ENCODE assay signal across 9 mouse cellular contexts in genomic region chr2:28423167-28423566, GRCm38 (mm10). TPM values are rescaled to one million over a fixed set of nuclear protein-coding genes. Genes with fewer than 3 reads are reported as not detected.
DNase-seq lines count a peak whose midpoint lies in the region; ATAC-seq lines count a peak whose summit lies in the region.
"Had no signal": no experiment of that assay in that cellular context is flagged by ENCODE, and none has a peak within 500 bp of the region (broad histone marks: within the 10 kb centered on the region; RNA-seq: fewer than 3 reads in every experiment).

No protein-coding gene starts in this region.

- H3K36me3 ChIP-seq in forebrain, embryonic 14.5 days (ENCODE audit: control insufficient read depth, insufficient read depth, low read length) = no peaks in the 10 kb centered on the region
- no peaks in the 10 kb centered on the region for H3K36me3 ChIP-seq in forebrain, embryonic 12.5 days (replicated peaks)
- no peaks in the 10 kb centered on the region for H3K36me3 ChIP-seq in limb, embryonic 11.5 days (ENCODE audit: control insufficient read depth, insufficient read depth, low read length)
- H3K36me3 ChIP-seq: liver, embryonic 15.5 days had no signal

- no peak overlapping the region for H3K9ac ChIP-seq in forebrain, embryonic 14.5 days (ENCODE audit: low read length)
- no peak overlapping the region for H3K9ac ChIP-seq in forebrain, embryonic 12.5 days
- H3K9ac ChIP-seq in limb, embryonic 11.5 days (ENCODE audit: low read length) = no peak overlapping the region
- H3K9ac ChIP-seq: liver, embryonic 15.5 days had no signal

- no peak overlapping the region for H3K27ac ChIP-seq in forebrain, embryonic 14.5 days (ENCODE audit: low read depth, low read length)
- no peak overlapping the region for H3K27ac ChIP-seq in forebrain, embryonic 12.5 days
- H3K27ac ChIP-seq in limb, embryonic 11.5 days (replicated peaks; ENCODE audit: low read depth, low read length) = no peak overlapping the region
- H3K27ac ChIP-seq: liver, embryonic 15.5 days had no signal

- H3K4me3 ChIP-seq in forebrain, embryonic 14.5 days (ENCODE audit: low read depth, low read length) = no peak overlapping the region
- H3K4me3 ChIP-seq in forebrain, embryonic 12.5 days (replicated peaks) = no peak overlapping the region
- H3K4me3 ChIP-seq in limb, embryonic 11.5 days (ENCODE audit: low read depth, low read length) = no peak overlapping the region
- H3K4me3 ChIP-seq: liver, embryonic 15.5 days had no signal

- H3K4me1 ChIP-seq in forebrain, embryonic 14.5 days (ENCODE audit: control insufficient read depth, insufficient read depth, low read length) = no peaks in the 10 kb centered on the region
- H3K4me1 ChIP-seq in forebrain, embryonic 12.5 days = no peaks in the 10 kb centered on the region
- H3K4me1 ChIP-seq in limb, embryonic 11.5 days (ENCODE audit: control insufficient read depth, insufficient read depth, low read length) = no peaks in the 10 kb centered on the region
- H3K4me1 ChIP-seq: liver, embryonic 15.5 days had no signal

- peak; percentile 55 for DNase-seq in forebrain, embryonic 14.5 days (ENCODE audit: low spot score)
- peak; percentile 45 for DNase-seq in ovary, postnatal 36 days (ENCODE audit: low spot score)
- no peak for DNase-seq in ovary, postnatal 10 days (ENCODE audit: low spot score)
- peak; percentile 47 to 48 for DNase-seq in cerebellum, postnatal 36 days
- DNase-seq in limb, embryonic 11.5 days (ENCODE audit: low spot score) = peak; percentile 73
- peak; percentile 42 to 75 for DNase-seq in spleen, postnatal 4 days (ENCODE audit: low spot score in 2 of 2)
- DNase-seq in gastrocnemius, adult 18-20 months (ENCODE audit: low spot score) = no peak

- no peaks in the 10 kb centered on the region for H3K27me3 ChIP-seq in forebrain, embryonic 14.5 days (replicated peaks; ENCODE audit: control insufficient read depth, insufficient read depth, low read length)
- H3K27me3 ChIP-seq in forebrain, embryonic 12.5 days = no peaks in the 10 kb centered on the region; the same call in 1 of the 2 replicates
- no peaks in the 10 kb centered on the region for H3K27me3 ChIP-seq in limb, embryonic 11.5 days (ENCODE audit: control insufficient read depth, insufficient read depth, low read length)
- H3K27me3 ChIP-seq: liver, embryonic 15.5 days had no signal

- WGBS in forebrain, embryonic 14.5 days = 32% methylated on average over 3 of the region's 3 CpGs
- WGBS in forebrain, embryonic 12.5 days = 23% methylated on average over 3 of the region's 3 CpGs
- WGBS in limb, embryonic 11.5 days = 33% methylated on average over 3 of the region's 3 CpGs

- no peaks in the 10 kb centered on the region for H3K9me3 ChIP-seq in forebrain, embryonic 14.5 days (replicated peaks; ENCODE audit: control insufficient read depth, low read length)
- no peaks in the 10 kb centered on the region for H3K9me3 ChIP-seq in forebrain, embryonic 12.5 days
- no peaks in the 10 kb centered on the region for H3K9me3 ChIP-seq in limb, embryonic 11.5 days (ENCODE audit: control insufficient read depth, low read length)
- H3K9me3 ChIP-seq: liver, embryonic 15.5 days had no signal

- no peak overlapping the region for H3K4me2 ChIP-seq in forebrain, embryonic 14.5 days (ENCODE audit: low read length)
- no peak overlapping the region for H3K4me2 ChIP-seq in forebrain, embryonic 12.5 days
- no peak overlapping the region for H3K4me2 ChIP-seq in limb, embryonic 11.5 days (ENCODE audit: low read depth, severe bottlenecking)
- H3K4me2 ChIP-seq: liver, embryonic 15.5 days had no signal

- no peak for ATAC-seq in forebrain, embryonic 14.5 days
- no peak for ATAC-seq in forebrain, embryonic 12.5 days (ENCODE audit: low FRiP score)
- no peak for ATAC-seq in limb, embryonic 11.5 days (ENCODE audit: insufficient number of reproducible peaks, low FRiP score, low TSS enrichment, low read depth)

RNA-seq across cellular contexts. Expression of gene Ppp1r26, which starts 23.4 kb away (rescaled TPM):
- polyA plus RNA-seq in forebrain, embryonic 14.5 days (2014; fragmentation: Nextera tagmentation; extraction: Ambion mirVana) = 4.6 and 5.6 TPM in 2 replicates
- polyA plus RNA-seq in forebrain, embryonic 12.5 days (2016; fragmentation: Nextera tagmentation; extraction: Ambion mirVana) = 9.2 and 9.6 TPM in 2 replicates
- 5.3 and 5.4 TPM in 2 replicates for polyA plus RNA-seq in limb, embryonic 11.5 days (2014; fragmentation: Nextera tagmentation; extraction: Ambion mirVana)
- 1 to 10 TPM; 2.4 to 3.0 TPM for total RNA-seq in gastrocnemius, adult 18-20 months (2021)

RNA-seq across cellular contexts. Expression of gene 1700007K13Rik, which starts 43.0 kb away (rescaled TPM):
- polyA plus RNA-seq in forebrain, embryonic 14.5 days (2014; fragmentation: Nextera tagmentation; extraction: Ambion mirVana) = 2.5 and 3.2 TPM in 2 replicates
- polyA plus RNA-seq in forebrain, embryonic 12.5 days (2016; fragmentation: Nextera tagmentation; extraction: Ambion mirVana) = 1.3 and 2.3 TPM in 2 replicates
- polyA plus RNA-seq in limb, embryonic 11.5 days (2014; fragmentation: Nextera tagmentation; extraction: Ambion mirVana) = 0.95 and 0.96 TPM in 2 replicates
- not detected for total RNA-seq in gastrocnemius, adult 18-20 months (2021)
- polyA plus RNA-seq: liver, embryonic 15.5 days had no signal

RNA-seq across cellular contexts. Expression of gene Mrps2, which starts 44.7 kb away (rescaled TPM):
- 55.0 and 59.2 TPM in 2 replicates for polyA plus RNA-seq in forebrain, embryonic 14.5 days (2014; fragmentation: Nextera tagmentation; extraction: Ambion mirVana)
- 58.0 and 58.1 TPM in 2 replicates for polyA plus RNA-seq in forebrain, embryonic 12.5 days (2016; fragmentation: Nextera tagmentation; extraction: Ambion mirVana)
- polyA plus RNA-seq in limb, embryonic 11.5 days (2014; fragmentation: Nextera tagmentation; extraction: Ambion mirVana) = 70.4 and 72.9 TPM in 2 replicates
- total RNA-seq in gastrocnemius, adult 18-20 months (2021) = 10 to 100 TPM; 21.1 to 22.9 TPM

Comparison
In these comparisons a context has a peak if more than half of its experiments do, and no peak if none do; other contexts are left out.
1. DNase-seq: peak in forebrain, embryonic 14.5 days (single experiment), ovary, postnatal 36 days (single experiment), cerebellum, postnatal 36 days (2 of 2), limb, embryonic 11.5 days (single experiment) and spleen, postnatal 4 days (2 of 2); none in ovary, postnatal 10 days (single experiment) and gastrocnemius, adult 18-20 months (single experiment).